In genomic region chr8:9694794-9695193, GRCm38 (mm10) we compare ENCODE assay signal across 25 mouse cellular contexts.
DNase-seq lines count a peak whose midpoint lies in the region; ATAC-seq and TF ChIP-seq lines count a peak whose summit lies in the region.
"Had no signal": no experiment of that assay in that cellular context is flagged by ENCODE, and none has a peak within 500 bp of the region (broad histone marks: within the 10 kb centered on the region; RNA-seq: fewer than 3 reads in every experiment).

No protein-coding gene starts in this region.

- H3K4me1 ChIP-seq in forebrain, postnatal 0 days (ENCODE audit: insufficient read depth) = no peaks in the 10 kb centered on the region
- H3K4me1 ChIP-seq in forebrain, embryonic 10.5 days = peaks cover 5% of the 10 kb centered on the region; the same call in 1 of the 2 replicates
- H3K4me1 ChIP-seq: liver, embryonic 12.5 days had no signal

- H3K36me3 ChIP-seq in forebrain, postnatal 0 days (ENCODE audit: insufficient read depth) = no peaks in the 10 kb centered on the region
- H3K36me3 ChIP-seq in forebrain, embryonic 10.5 days (replicated peaks) = no peaks in the 10 kb centered on the region
- H3K36me3 ChIP-seq: heart, embryonic 13.5 days; hindbrain, embryonic 13.5 days; limb, embryonic 13.5 days; liver, embryonic 12.5 days had no signal

- no peak overlapping the region for H3K4me2 ChIP-seq in forebrain, postnatal 0 days (ENCODE audit: low read depth)
- H3K4me2 ChIP-seq: heart, embryonic 13.5 days; hindbrain, embryonic 13.5 days; limb, embryonic 13.5 days; liver, embryonic 12.5 days; midbrain, embryonic 11.5 days had no signal

- no peak for TF ChIP-seq CTCF in forebrain, postnatal 0 days (IDR thresholded peaks at IDR 0.05; ENCODE audit: low read depth)
- no peak for TF ChIP-seq CTCF in left cerebral cortex, adult 2 months (IDR thresholded peaks at IDR 0.05)

- 82% methylated on average over 2 of the region's 2 CpGs for WGBS in forebrain, postnatal 0 days
- WGBS in forebrain, embryonic 10.5 days = 92% methylated on average over 2 of the region's 2 CpGs

- peak; percentile 43 for DNase-seq in forebrain, postnatal 0 days
- no peak for DNase-seq in forebrain, embryonic 10.5 days (ENCODE audit: extremely low spot score, low spot score)
- DNase-seq in left cerebral cortex, adult 9 months (ENCODE audit: low spot score in 2 of 2) = peak; percentile 33 to 59
- no peak for DNase-seq in left cerebral cortex, adult 2 months (ENCODE audit: extremely low spot score in 1 of 2, low spot score in 2 of 2)
- DNase-seq in right cerebral cortex, postnatal 36 days (ENCODE audit: low spot score in 2 of 2) = peak; percentile 11 to 28
- DNase-seq in right cerebral cortex, postnatal 25 days = no peak
- peak; percentile 77 for DNase-seq in telencephalon, adult 2 months (ENCODE audit: low read depth, low spot score)
- DNase-seq: cerebellum, adult 2 months; gastrocnemius, postnatal 14 days; heart, adult 2 months; heart, postnatal 14 days; kidney, adult 2 months; layer of hippocampus, adult 9-11 months; lung, adult 18-20 months; lung, postnatal 10 days had no signal

- peak; percentile 74; the same call in 1 of the 2 replicates for ATAC-seq in forebrain, postnatal 0 days
- no peak for ATAC-seq in granulocyte monocyte progenitor cell, adult 5-6 weeks (replicated peaks; ENCODE audit: poor library complexity, severe bottlenecking)
- ATAC-seq: CD4-positive, CD25-positive, alpha-beta regulatory T cell, adult 4 months; inflammation-experienced regulatory T-cells, adult 6 months; liver, embryonic 12.5 days had no signal

- H3K4me3 ChIP-seq in forebrain, postnatal 0 days (ENCODE audit: low read depth, low read length) = no peak overlapping the region
- H3K4me3 ChIP-seq in forebrain, embryonic 10.5 days = no peak overlapping the region
- no peak overlapping the region for H3K4me3 ChIP-seq in left cerebral cortex, adult 2 months
- H3K4me3 ChIP-seq: heart, adult 2 months; heart, embryonic 13.5 days; hindbrain, embryonic 13.5 days; limb, embryonic 13.5 days; liver, embryonic 12.5 days had no signal

- intact Hi-C loops in left cerebral cortex, adult 2 months (cut with DNase I) = no loop called here

- H3K9ac ChIP-seq in forebrain, postnatal 0 days = no peak overlapping the region
- H3K9ac ChIP-seq: heart, embryonic 13.5 days; hindbrain, embryonic 13.5 days; limb, embryonic 13.5 days; liver, embryonic 12.5 days had no signal

- H3K9me3 ChIP-seq in forebrain, postnatal 0 days (ENCODE audit: low read length) = no peaks in the 10 kb centered on the region
- H3K9me3 ChIP-seq in forebrain, embryonic 10.5 days = no peaks in the 10 kb centered on the region
- H3K9me3 ChIP-seq: heart, embryonic 13.5 days; hindbrain, embryonic 13.5 days; limb, embryonic 13.5 days; liver, embryonic 12.5 days had no signal

- no peaks in the 10 kb centered on the region for H3K27me3 ChIP-seq in forebrain, postnatal 0 days (ENCODE audit: insufficient read depth, low read length)
- no peaks in the 10 kb centered on the region for H3K27me3 ChIP-seq in forebrain, embryonic 10.5 days (ENCODE audit: poor library complexity, severe bottlenecking)
- H3K27me3 ChIP-seq: heart, embryonic 13.5 days; hindbrain, embryonic 13.5 days; limb, embryonic 13.5 days; liver, embryonic 12.5 days had no signal

- peak overlapping the region; percentile 29; the same call in 1 of the 2 replicates for H3K27ac ChIP-seq in forebrain, postnatal 0 days (ENCODE audit: low read depth, low read length)
- no peak overlapping the region for H3K27ac ChIP-seq in forebrain, embryonic 10.5 days
- H3K27ac ChIP-seq in left cerebral cortex, adult 2 months = no peak overlapping the region
- H3K27ac ChIP-seq: heart, adult 2 months; heart, embryonic 13.5 days; hindbrain, embryonic 13.5 days; kidney, postnatal 0 days; limb, embryonic 13.5 days; liver, embryonic 12.5 days; stomach, postnatal 0 days had no signal

Comparison
In these comparisons a context has a peak if more than half of its experiments do, and no peak if none do; other contexts are left out.
1. DNase-seq: peak in forebrain, postnatal 0 days (single experiment), left cerebral cortex, adult 9 months (2 of 2), right cerebral cortex, postnatal 36 days (2 of 2) and telencephalon, adult 2 months (single experiment); none in forebrain, embryonic 10.5 days (single experiment), left cerebral cortex, adult 2 months (0 of 2) and right cerebral cortex, postnatal 25 days (single experiment).